ENCODE assay signal across 8 mouse cellular contexts in the genomic region with DNA sequence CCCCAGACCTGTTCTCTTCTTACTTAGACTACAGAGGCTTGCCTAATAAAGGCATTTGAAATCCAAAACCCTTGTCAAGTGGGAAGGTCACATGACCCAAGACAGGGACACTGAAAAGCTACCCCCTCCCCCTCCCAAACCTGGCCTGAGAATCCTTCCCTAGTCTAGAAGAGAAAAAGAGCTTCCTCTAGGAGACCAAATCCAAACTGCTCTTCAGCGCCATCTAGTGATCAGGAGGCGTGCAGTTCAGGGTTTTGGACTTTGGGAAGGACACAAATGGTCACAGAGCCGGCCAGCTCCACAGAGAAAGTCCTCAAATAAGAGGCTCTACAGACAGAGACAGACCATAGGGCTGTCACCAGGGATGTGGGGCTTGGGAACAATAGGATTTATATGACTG. TPM values are rescaled to one million over a fixed set of nuclear protein-coding genes. Genes with fewer than 3 reads are reported as not detected.
DNase-seq lines count a peak whose midpoint lies in the region; ATAC-seq and TF ChIP-seq lines count a peak whose summit lies in the region.

No protein-coding gene starts in this region.

- DNase-seq in urinary bladder, adult 18-20 months (ENCODE audit: low spot score in 2 of 2) = peak; percentile 25 to 29
- no peak for DNase-seq in urinary bladder, postnatal 10 days (ENCODE audit: low spot score)
- DNase-seq in cerebellum, adult 11 months = peak; percentile 60
- DNase-seq in kidney, adult 8-10 months = peak; percentile 58 to 74
- peak; percentile 58 for DNase-seq in limb, embryonic 14.5 days (ENCODE audit: low spot score)
- DNase-seq in thymus, adult 2 months = peak; percentile 43

- H3K9ac ChIP-seq in limb, embryonic 14.5 days (ENCODE audit: low read depth, low read length, severe bottlenecking) = no peak overlapping the region
- H3K9ac ChIP-seq in neural tube, embryonic 14.5 days (replicated peaks; ENCODE audit: low read depth, low read length) = no peak overlapping the region

- H3K36me3 ChIP-seq in limb, embryonic 14.5 days (ENCODE audit: control insufficient read depth, insufficient read depth, low read length) = no peaks in the 10 kb centered on the region
- H3K36me3 ChIP-seq in neural tube, embryonic 14.5 days (ENCODE audit: control insufficient read depth, insufficient read depth, low read length) = no peaks in the 10 kb centered on the region
- H3K36me3 ChIP-seq in thymus, adult 2 months (ENCODE audit: control insufficient read depth, insufficient read depth, low read length) = no peaks in the 10 kb centered on the region

- H3K4me1 ChIP-seq in limb, embryonic 14.5 days (ENCODE audit: control insufficient read depth, insufficient read depth, low read length) = no peaks in the 10 kb centered on the region
- no peaks in the 10 kb centered on the region; the same call in 1 of the 2 replicates for H3K4me1 ChIP-seq in neural tube, embryonic 14.5 days (ENCODE audit: control insufficient read depth, insufficient read depth, low read length)
- no peaks in the 10 kb centered on the region; the same call in 1 of the 2 replicates for H3K4me1 ChIP-seq in thymus, adult 2 months (replicated peaks; ENCODE audit: control insufficient read depth, insufficient read depth, low read length)

- peak; percentile 82 for ATAC-seq in frontal cortex, adult (ENCODE audit: low TSS enrichment)
- no peak for ATAC-seq in limb, embryonic 14.5 days (ENCODE audit: low FRiP score, low read depth)
- peak; percentile 44; the same call in 1 of the 2 replicates for ATAC-seq in neural tube, embryonic 14.5 days (ENCODE audit: low read depth)

- H3K9me3 ChIP-seq in limb, embryonic 14.5 days (ENCODE audit: control insufficient read depth, low read length) = no peaks in the 10 kb centered on the region
- no peaks in the 10 kb centered on the region for H3K9me3 ChIP-seq in neural tube, embryonic 14.5 days (ENCODE audit: control insufficient read depth, low read length)

- no peak overlapping the region for H3K4me3 ChIP-seq in limb, embryonic 14.5 days (replicated peaks; ENCODE audit: low read length)
- no peak overlapping the region for H3K4me3 ChIP-seq in neural tube, embryonic 14.5 days (ENCODE audit: low read depth, low read length)
- H3K4me3 ChIP-seq in thymus, adult 2 months (ENCODE audit: control insufficient read depth, insufficient read depth, low read length) = no peak overlapping the region

- H3K27me3 ChIP-seq in limb, embryonic 14.5 days (ENCODE audit: control insufficient read depth, insufficient read depth, low read length) = no peaks in the 10 kb centered on the region
- no peaks in the 10 kb centered on the region for H3K27me3 ChIP-seq in neural tube, embryonic 14.5 days (ENCODE audit: control insufficient read depth, insufficient read depth, low read length)
- H3K27me3 ChIP-seq in thymus, adult 2 months (ENCODE audit: control insufficient read depth, insufficient read depth, low read length) = no peaks in the 10 kb centered on the region

- no peak for TF ChIP-seq POLR2A in limb, embryonic 14.5 days (IDR thresholded peaks at IDR 0.05; ENCODE audit: borderline replicate concordance, extremely low read depth, insufficient read depth, insufficient read length)
- TF ChIP-seq POLR2A in thymus, adult 2 months (IDR thresholded peaks at IDR 0.05; ENCODE audit: control insufficient read depth, extremely low read depth, insufficient read depth, low read length, poor library complexity) = no peak

- no peak overlapping the region for H3K4me2 ChIP-seq in limb, embryonic 14.5 days (replicated peaks; ENCODE audit: low read depth, low read length, severe bottlenecking)
- H3K4me2 ChIP-seq in neural tube, embryonic 14.5 days (ENCODE audit: low read depth, low read length) = no peak overlapping the region

- WGBS in limb, embryonic 14.5 days = 6% methylated on average over 3 of the region's 3 CpGs
- WGBS in neural tube, embryonic 14.5 days = 3% methylated on average over 3 of the region's 3 CpGs
- WGBS in thymus, adult 2 months = 2% methylated on average over 3 of the region's 3 CpGs

- H3K27ac ChIP-seq in limb, embryonic 14.5 days (replicated peaks; ENCODE audit: low read depth, low read length) = no peak overlapping the region
- H3K27ac ChIP-seq in neural tube, embryonic 14.5 days (ENCODE audit: low read depth, low read length) = no peak overlapping the region
- no peak overlapping the region for H3K27ac ChIP-seq in thymus, adult 2 months (ENCODE audit: control insufficient read depth, insufficient read depth, low read length)

- TF ChIP-seq CTCF in thymus, adult 2 months (IDR thresholded peaks at IDR 0.05; ENCODE audit: borderline replicate concordance, control insufficient read depth, extremely low read depth, insufficient read depth, low read length, poor library complexity) = no peak

RNA-seq across cellular contexts. Expression of a gene that starts 28.2 kb away (rescaled TPM):
- 0.69 and 1.1 TPM in 2 replicates for polyA plus RNA-seq in limb, embryonic 14.5 days (2012; rRNA removed)
- 0.33 and 0.40 TPM in 2 replicates for polyA plus RNA-seq in limb, embryonic 14.5 days (2014; fragmentation: Nextera tagmentation; extraction: Ambion mirVana)
- 0.75 and 0.96 TPM in 2 replicates for polyA plus RNA-seq in neural tube, embryonic 14.5 days (2014; fragmentation: Nextera tagmentation; extraction: Ambion mirVana)
- 1.0 and 1.3 TPM in 2 replicates for polyA plus RNA-seq in thymus, adult 2 months (2012; rRNA removed)

RNA-seq across cellular contexts. Expression of a gene that starts 31.6 kb away (rescaled TPM):
- 17.5 and 19.7 TPM in 2 replicates for polyA plus RNA-seq in limb, embryonic 14.5 days (2012; rRNA removed)
- polyA plus RNA-seq in limb, embryonic 14.5 days (2014; fragmentation: Nextera tagmentation; extraction: Ambion mirVana) = 29.1 and 31.2 TPM in 2 replicates
- 21.9 and 28.7 TPM in 2 replicates for polyA plus RNA-seq in neural tube, embryonic 14.5 days (2014; fragmentation: Nextera tagmentation; extraction: Ambion mirVana)
- 17.7 and 20.0 TPM in 2 replicates for polyA plus RNA-seq in thymus, adult 2 months (2012; rRNA removed)

RNA-seq across cellular contexts. Expression of a gene that starts 35.8 kb away (rescaled TPM):
- 6.9 and 10.0 TPM in 2 replicates for polyA plus RNA-seq in limb, embryonic 14.5 days (2012; rRNA removed)
- 0.43 and 0.68 TPM in 2 replicates for polyA plus RNA-seq in limb, embryonic 14.5 days (2014; fragmentation: Nextera tagmentation; extraction: Ambion mirVana)
- polyA plus RNA-seq in neural tube, embryonic 14.5 days (2014; fragmentation: Nextera tagmentation; extraction: Ambion mirVana) = 9.2 and 12.5 TPM in 2 replicates
- 2.7 and 3.0 TPM in 2 replicates for polyA plus RNA-seq in thymus, adult 2 months (2012; rRNA removed)
